Mouse (Mus musculus): ENCODE results near the gene Kcnj4.

Kcnj4 gene

GRCm38 (mm10) chr15:79504707-79505452, at the start of gene Kcnj4:
Gene Kcnj4 (minus strand): TSS chr15:79505241.
- no peak for DNase-seq

- DNase-seq = no peak
Measured at GRCm38 (mm10) chr15:79552566-79552965, 47.5 kb upstream of the Kcnj4 start.

DNA sequence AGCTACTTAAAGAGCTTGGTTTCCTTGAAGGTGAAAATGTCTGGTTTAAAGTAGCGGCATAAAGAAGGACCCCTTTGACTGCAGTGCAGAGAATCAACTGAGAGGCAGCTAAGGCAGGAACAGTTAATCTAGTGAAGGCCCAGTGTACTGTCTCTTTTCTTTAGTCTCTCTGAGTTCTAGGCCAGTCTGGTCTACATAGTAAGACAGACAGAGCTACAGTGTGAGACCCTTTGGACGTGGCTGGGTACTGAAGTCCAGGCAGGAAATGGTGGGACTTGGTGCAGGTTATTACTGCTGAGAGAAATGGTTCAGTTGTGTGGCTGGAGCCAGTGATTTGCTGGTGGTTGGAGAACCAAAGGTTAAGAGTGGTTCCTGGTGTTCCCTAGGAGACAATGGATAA, 43.2 kb upstream of the Kcnj4 start:
- peak; percentile 52 for DNase-seq

GRCm38 (mm10) chr15:79547289-79547820, 42.3 kb upstream of the Kcnj4 start:
- no peak for DNase-seq

- peak; percentile 99 for DNase-seq
Measured at GRCm38 (mm10) chr15:79546410-79547288, 41.6 kb upstream of the Kcnj4 start, which contains the start of gene Ddx17. Gene Ddx17 (minus strand): TSS chr15:79546741.

DNA sequence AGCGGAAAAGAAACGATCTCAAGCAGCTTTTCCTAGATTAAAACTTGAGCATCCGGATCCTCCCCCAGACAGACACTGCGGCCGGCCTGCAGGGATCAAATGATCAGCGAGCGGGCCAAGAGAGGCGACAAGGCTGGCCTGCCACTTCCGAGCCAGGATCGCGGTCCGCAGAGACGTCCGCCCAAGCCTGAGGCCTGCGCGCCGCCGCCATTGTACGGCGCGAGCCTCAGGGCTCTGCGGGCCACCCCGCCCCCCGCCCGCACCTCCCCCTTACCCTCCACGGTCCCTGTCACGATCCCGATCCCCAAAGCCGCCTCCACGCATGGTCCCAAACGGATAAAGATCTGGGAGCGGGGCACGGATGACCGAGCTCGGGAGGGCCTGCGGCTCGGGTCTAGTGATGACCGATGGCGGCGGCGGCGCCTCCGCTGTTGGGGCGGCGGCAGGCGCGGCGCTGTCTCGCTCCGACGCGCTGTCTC, 40.9 kb upstream of the Kcnj4 start:
- peak; percentile 99 for DNase-seq

DNA sequence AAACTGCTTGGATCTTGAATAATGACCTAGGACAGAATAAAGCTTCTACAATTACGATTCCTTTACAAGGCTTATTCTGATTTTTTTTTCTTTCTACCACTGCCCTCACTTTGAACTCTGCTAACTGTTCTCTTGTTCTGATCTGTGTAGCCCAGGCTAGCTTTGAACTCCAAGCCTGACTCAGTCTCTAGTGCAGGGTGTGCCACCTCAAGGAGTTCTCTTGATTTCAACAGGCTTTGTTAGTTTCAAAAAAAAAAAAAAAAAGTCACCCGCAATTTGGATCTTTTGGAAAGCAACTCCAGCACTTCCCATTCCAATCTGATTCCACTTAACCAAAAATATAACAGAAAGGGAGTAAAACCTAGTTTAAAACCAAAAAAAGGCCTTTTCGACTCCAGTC, 40.5 kb upstream of the Kcnj4 start:
- no peak for DNase-seq

DNA sequence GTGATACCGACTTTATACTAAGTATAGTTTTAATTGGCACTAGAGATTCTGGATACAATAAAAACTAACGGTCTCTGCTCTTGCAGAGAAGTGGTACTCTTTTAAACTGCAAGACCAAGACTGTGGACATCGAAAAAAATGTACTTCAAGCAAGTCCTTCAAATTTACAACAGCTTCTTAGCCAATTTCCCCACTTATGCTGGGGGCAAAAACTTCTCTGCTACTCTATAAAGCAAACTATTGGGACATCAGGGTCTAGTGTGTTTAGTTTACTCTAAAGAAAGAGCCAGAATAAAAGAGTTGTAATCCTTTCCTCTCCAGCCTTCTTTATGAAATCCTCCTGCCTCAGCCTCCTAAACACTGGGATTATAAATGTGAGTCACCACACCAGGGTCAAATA, 38.9 kb upstream of the Kcnj4 start:
- DNase-seq = no peak

DNA sequence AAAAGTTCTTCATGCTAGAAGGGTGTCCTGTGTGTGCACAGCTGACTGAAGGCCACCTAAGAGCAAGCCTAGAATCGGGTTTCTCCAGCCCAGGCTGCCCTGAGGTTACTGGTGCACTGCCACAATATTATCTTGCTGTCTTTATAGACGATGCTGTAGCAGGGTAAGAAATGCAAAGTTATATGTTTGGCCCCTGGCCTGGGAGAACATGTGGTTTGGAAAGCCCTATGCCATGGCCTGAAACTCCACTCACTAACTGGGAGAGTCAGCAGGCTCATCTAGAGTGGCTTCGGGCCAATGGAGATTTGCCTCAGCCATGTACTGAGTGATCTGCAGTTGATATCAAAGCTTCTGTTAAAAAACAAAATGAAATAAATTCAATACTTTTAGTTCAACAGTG, 28.8 kb upstream of the Kcnj4 start:
- no peak for DNase-seq

GRCm38 (mm10) chr15:79529935-79530334, 24.9 kb upstream of the Kcnj4 start:
- DNase-seq = peak; percentile 94

GRCm38 (mm10) chr15:79527991-79528639, 23.1 kb upstream of the Kcnj4 start:
- DNase-seq = peak; percentile 89

GRCm38 (mm10) chr15:79527192-79527591, 22.2 kb upstream of the Kcnj4 start:
- peak; percentile 92 for DNase-seq

DNA sequence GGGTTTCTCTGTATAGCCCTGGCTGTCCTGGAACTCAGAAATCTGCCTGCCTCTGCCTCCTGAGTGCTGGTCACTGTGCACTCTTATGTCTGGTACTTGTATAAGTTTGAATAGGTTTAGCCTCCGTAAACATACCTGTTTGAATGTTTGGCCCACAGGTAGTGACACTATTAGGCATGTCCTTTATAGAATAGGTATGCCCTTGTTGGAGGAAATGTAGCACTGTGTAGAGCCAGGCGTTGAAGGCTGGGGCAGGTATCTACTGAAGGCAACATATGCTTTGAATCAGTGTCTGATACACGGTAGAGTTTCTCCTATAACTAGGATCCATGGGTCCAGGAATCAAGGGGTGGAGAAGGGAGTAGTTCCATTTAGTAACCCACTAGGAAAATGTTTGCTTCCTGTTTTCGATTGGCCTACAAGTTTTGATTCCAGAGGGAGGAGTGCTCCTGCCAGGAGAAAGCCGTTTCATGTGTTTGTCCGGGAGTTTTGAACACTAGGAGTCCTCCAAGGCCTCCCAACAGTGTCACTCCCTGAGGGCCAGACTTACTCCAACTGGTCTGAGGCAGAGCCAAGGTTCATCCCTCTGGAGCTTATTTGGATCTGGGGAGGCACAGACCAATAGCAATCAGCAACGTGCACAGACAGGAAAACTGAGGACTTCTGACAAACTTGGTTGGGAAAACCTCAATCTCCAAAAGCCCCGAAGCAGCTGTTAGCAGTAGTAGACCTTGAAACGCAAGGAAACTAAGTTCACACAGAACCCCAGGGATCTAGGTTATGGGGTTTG, 21.1 kb upstream of the Kcnj4 start:
- peak; percentile 98 for DNase-seq

GRCm38 (mm10) chr15:79525564-79525963, 20.5 kb upstream of the Kcnj4 start:
- DNase-seq = no peak

DNA sequence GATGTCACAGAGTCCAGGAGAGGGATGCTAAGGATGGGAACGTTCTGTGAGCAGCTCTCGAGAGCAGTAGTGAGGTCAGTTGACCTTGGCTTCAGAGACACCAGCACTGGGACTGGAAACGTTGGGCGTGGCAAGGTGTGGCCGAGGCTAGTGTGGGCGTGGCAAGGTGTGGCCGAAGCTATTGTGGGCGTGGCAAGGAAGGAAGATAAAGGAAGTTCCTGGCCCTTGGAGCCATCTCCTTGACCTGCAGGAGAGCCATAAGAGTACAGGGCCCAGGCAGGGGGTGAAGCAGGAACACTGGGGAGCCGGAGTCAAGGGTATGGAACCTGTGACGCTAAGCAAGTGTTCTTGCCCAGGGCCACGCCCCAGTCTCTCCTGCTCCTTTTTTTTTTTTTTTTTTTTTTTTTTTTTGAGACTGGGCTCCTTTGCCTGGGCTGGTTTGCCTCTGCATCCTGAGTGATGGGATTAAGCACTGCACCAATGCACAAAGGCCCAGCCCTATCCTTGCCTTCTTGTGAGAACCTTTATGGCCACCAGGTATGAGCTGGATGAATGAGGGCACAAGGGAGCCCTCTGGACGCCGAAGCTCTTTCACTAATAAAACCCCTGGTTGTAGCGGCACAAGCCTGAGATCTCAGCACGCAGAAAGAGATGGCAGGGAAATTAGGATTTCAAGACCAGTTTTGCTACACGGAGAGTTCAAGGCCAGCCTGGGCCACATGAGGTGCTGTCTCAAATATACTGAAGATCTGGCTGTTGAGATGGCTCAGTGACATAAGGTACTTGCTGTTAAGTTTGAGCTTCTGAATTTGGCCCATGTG, 14.6 kb upstream of the Kcnj4 start:
- DNase-seq = peak; percentile 80

- DNase-seq = no peak
Measured at GRCm38 (mm10) chr15:79518571-79518970, 13.5 kb upstream of the Kcnj4 start.

DNA sequence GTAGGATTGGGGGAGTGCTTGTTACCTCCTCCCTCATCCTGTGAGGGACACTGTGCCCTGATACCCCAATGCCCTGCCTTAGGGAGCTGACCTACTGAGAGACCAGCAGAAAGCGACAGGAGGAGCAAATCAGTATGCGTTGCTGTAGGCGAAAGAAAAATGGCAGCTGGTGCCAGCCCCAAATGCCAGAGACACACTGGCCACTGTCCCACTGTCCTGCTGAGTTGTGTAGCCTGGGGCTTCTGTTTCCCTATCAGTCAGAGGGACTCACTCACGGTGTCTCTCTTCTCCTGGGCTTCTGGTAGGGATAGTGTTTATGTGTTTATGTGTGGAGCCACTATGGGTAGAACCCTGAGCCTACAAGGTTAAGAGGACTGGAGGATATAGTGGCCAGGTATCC, 12.7 kb upstream of the Kcnj4 start:
- DNase-seq = no peak

- peak; percentile 98 for DNase-seq
Measured at GRCm38 (mm10) chr15:79516171-79517096, 11.4 kb upstream of the Kcnj4 start, which contains the start of gene Kdelr3. Gene Kdelr3 (plus strand): TSS chr15:79516411.

GRCm38 (mm10) chr15:79513940-79514339, 8.9 kb upstream of the Kcnj4 start:
- peak; percentile 96 for DNase-seq

Data from heart, adult 11 months (tissue).